Mouse (Mus musculus) adrenal gland, postnatal 14 days (tissue): ENCODE results near the gene Vps9d1. TPM values are rescaled to one million over a fixed set of nuclear protein-coding genes. Genes with fewer than 3 reads are reported as not detected.
A peak's percentile ranks its signal among the peaks of the same experiment; 100 is the strongest.
"Not testable (repeated sequence)": the region's sequence is repeated elsewhere in the genome, so short reads cannot be mapped to it uniquely, and the experiment has no call there.

ENCODE experiments used
- DNase-seq: peaks from one replicate; pipeline ENCODE4 v3.0.0; 2021; ENCODE audit warnings: mixed read lengths
- long read RNA-seq, 2 experiments: library from polyadenylated mRNA; stranded (forward); transcript quantifications; one replicate each; pipeline ENCODE4 v2.0.0; 2021
- total RNA-seq: library from RNA; stranded (reverse); gene quantifications from 2 replicates; pipeline ENCODE4 v1.2.3, GENCODE M21; 2021

Vps9d1 gene
- total RNA-seq: 24.0 and 29.3 TPM in 2 replicates
- long read RNA-seq, experiment 1, transcript Vps9d1-203 (15 exons, 2,952 nt): major isoform, 9 of 29 reads
- long read RNA-seq, experiment 1, partial matches to known transcripts: 5 of 29 reads
- long read RNA-seq, experiment 1, other reads (novel, unspliced or antisense): 15 of 29 reads
- long read RNA-seq, experiment 2, transcript Vps9d1-203 (15 exons, 2,952 nt): major isoform, 5 of 15 reads
- long read RNA-seq, experiment 2, partial matches to known transcripts: 7 of 15 reads
- long read RNA-seq, experiment 2, other reads (novel, unspliced or antisense): 3 of 15 reads

- DNase-seq: peak; percentile 95
These were observed at the start of gene Vps9d1, which contains the start of gene Zfp276 for GRCm38 (mm10) chr8:123254099-123254885. Vps9d1 (minus strand) TSS chr8:123254348. Zfp276 (plus strand) TSS chr8:123254195.

GRCm38 (mm10) chr8:123298301-123298700, 44.2 kb upstream of the Vps9d1 start:
- DNase-seq: no peak

- no peak for DNase-seq
These were observed 38.6 kb upstream of the Vps9d1 start for GRCm38 (mm10) chr8:123292785-123293184.

- no peak for DNase-seq
These were observed 38.1 kb upstream of the Vps9d1 start for GRCm38 (mm10) chr8:123292281-123292680.

- DNase-seq: no peak
These were observed 37.6 kb upstream of the Vps9d1 start for GRCm38 (mm10) chr8:123291716-123292115.

GRCm38 (mm10) chr8:123290679-123291078, 36.5 kb upstream of the Vps9d1 start:
- no peak for DNase-seq

GRCm38 (mm10) chr8:123290166-123290565, 36.0 kb upstream of the Vps9d1 start:
- DNase-seq: peak; percentile 69

- no peak for DNase-seq
These were observed 33.2 kb upstream of the Vps9d1 start for GRCm38 (mm10) chr8:123287362-123287761.

- no peak for DNase-seq
These were observed 30.3 kb upstream of the Vps9d1 start for GRCm38 (mm10) chr8:123284493-123284892.

GRCm38 (mm10) chr8:123283991-123284390, 29.8 kb upstream of the Vps9d1 start:
- DNase-seq: no peak

- not testable (repeated sequence) for DNase-seq
These were observed 28.8 kb upstream of the Vps9d1 start for GRCm38 (mm10) chr8:123282994-123283393.

GRCm38 (mm10) chr8:123280302-123281094, 26.4 kb upstream of the Vps9d1 start:
- no peak for DNase-seq

- DNase-seq: no peak
These were observed 25.7 kb upstream of the Vps9d1 start for GRCm38 (mm10) chr8:123279828-123280227.

- DNase-seq: no peak
These were observed 24.3 kb upstream of the Vps9d1 start for GRCm38 (mm10) chr8:123278445-123278844.

GRCm38 (mm10) chr8:123275096-123275495, 20.9 kb upstream of the Vps9d1 start:
- DNase-seq: peak; percentile 58

- no peak for DNase-seq
These were observed 20.3 kb upstream of the Vps9d1 start for GRCm38 (mm10) chr8:123274447-123274846.

GRCm38 (mm10) chr8:123271901-123272300, 17.8 kb upstream of the Vps9d1 start:
- DNase-seq: no peak

GRCm38 (mm10) chr8:123271147-123271546, 17.0 kb upstream of the Vps9d1 start:
- DNase-seq: no peak

- no peak for DNase-seq
These were observed 13.9 kb upstream of the Vps9d1 start for GRCm38 (mm10) chr8:123267926-123268656.

- DNase-seq: peak; percentile 57
These were observed 3.4 kb upstream of the Vps9d1 start for GRCm38 (mm10) chr8:123257593-123257992.

GRCm38 (mm10) chr8:123257114-123257513, 3.0 kb upstream of the Vps9d1 start:
- no peak for DNase-seq

GRCm38 (mm10) chr8:123255170-123255569, 1.0 kb upstream of the Vps9d1 start:
- no peak for DNase-seq
